Mouse (Mus musculus) midbrain, embryonic 16.5 days (tissue): ENCODE results near the gene Timm50. TPM values are rescaled to one million over a fixed set of nuclear protein-coding genes. Genes with fewer than 3 reads are reported as not detected.

Experiments used
- ATAC-seq: fragments of 200-750 bp; cut with Nextera tagmentation; 2 replicates; pipeline ENCODE4 v1.8.0; 2017; ENCODE audit warnings: moderate TSS enrichment
- H3K27ac ChIP-seq: fragments of 300-500 bp; sonication (generic); 2 replicates; pipeline ENCODE4 v1.5.1; 2014; ENCODE audit warnings: mild to moderate bottlenecking, low read length, mixed read lengths
- H3K27me3 ChIP-seq: fragments of 300-500 bp; sonication (generic); 2 replicates; pipeline ENCODE4 v1.6.1; 2014; ENCODE audit warnings: low read depth, low read length, mixed read lengths; ENCODE audit not compliant: control insufficient read depth, insufficient read depth
- H3K36me3 ChIP-seq: fragments of 300-500 bp; sonication (generic); 2 replicates; pipeline ENCODE4 v1.6.1; 2014; ENCODE audit warnings: mild to moderate bottlenecking, low read length, moderate library complexity, mixed read lengths; ENCODE audit not compliant: control insufficient read depth, insufficient read depth
- H3K4me1 ChIP-seq: fragments of 300-500 bp; sonication (generic); 2 replicates; pipeline ENCODE4 v1.6.1; 2014; ENCODE audit warnings: mild to moderate bottlenecking, low read length, mixed read lengths; ENCODE audit not compliant: control insufficient read depth, insufficient read depth
- H3K4me2 ChIP-seq: fragments of 300-500 bp; sonication (generic); 2 replicates; pipeline ENCODE4 v1.6.1; 2014; ENCODE audit warnings: mild to moderate bottlenecking, low read length, mixed read lengths
- H3K4me3 ChIP-seq: fragments of 300-500 bp; sonication (generic); 2 replicates; pipeline ENCODE4 v1.5.1; 2014; ENCODE audit warnings: low read depth, mild to moderate bottlenecking, low read length, moderate library complexity, mixed read lengths
- H3K9ac ChIP-seq: fragments of 300-500 bp; sonication (generic); 2 replicates; pipeline ENCODE4 v1.6.1; 2014; ENCODE audit warnings: low read depth, low read length, mixed read lengths
- H3K9me3 ChIP-seq: fragments of 300-500 bp; sonication (generic); replicated peaks from 2 replicates; pipeline ENCODE4 v1.6.1; 2014; ENCODE audit warnings: mild to moderate bottlenecking, low read length, mixed read lengths; ENCODE audit not compliant: control insufficient read depth, poor library complexity, severe bottlenecking
- WGBS: fragments of 180-500 bp; shearing (Covaris S2); extraction: QIAGEN DNeasy Blood & Tissue Kit; methylation state at CpG from one replicate; pipeline ENCODE4 v1.1.7; 2014; 5-methylcytosine and 5-hydroxymethylcytosine counted together
- polyA plus RNA-seq: library from polyadenylated mRNA; unstranded; fragments of >200 nt; fragmentation: Nextera tagmentation; extraction: Ambion mirVana; gene quantifications from 2 replicates; pipeline ENCODE4 v1.2.1, GENCODE M21; 2015

Timm50 gene
- polyA plus RNA-seq, 1 experiment from 2014 or later: 123 TPM

DNA sequence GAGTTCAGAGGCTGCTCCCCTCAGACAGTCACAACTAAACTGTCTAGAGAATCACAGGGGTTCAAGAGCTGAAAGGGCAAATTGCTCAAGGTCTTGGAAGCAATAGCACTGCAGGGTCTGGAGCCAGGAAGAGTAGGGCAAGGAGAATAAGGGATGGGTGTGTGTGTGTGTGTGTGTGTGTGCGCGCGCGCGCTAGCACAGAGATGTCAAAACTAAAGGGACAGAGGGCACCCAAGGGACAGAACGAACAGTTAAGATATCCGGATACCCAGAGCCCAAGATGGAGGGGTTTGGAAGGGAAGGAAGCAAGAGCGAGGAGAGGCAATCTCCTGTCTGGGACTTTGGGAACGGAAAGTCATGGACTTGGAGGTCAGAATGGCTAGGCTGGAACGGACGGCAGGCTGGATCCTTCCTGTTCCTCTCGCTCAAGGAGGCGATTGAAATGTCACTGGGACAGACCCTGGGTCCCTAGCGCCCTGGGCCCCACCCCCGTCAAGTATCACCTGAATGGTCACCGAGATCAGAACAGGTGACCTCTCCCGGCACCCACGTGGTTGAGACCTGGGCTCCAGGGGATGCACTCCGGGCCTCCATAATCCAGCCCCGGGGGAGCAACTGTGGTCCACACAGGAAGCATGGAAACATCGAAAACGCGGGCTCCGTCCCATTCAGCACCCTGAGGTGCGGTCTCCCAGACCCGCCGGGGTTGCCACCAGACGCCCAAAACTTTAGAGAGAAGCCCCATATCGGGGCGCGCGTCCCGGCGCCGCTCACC lies 534 bp downstream of the Timm50 start:
- WGBS: 6% methylated on average over 35 of the region's 35 CpGs
- H3K4me1 ChIP-seq: peaks cover 9% of the 10 kb centered on the region
- peak overlapping the region; percentile 90 for H3K9ac ChIP-seq
- peaks cover 34% of the 10 kb centered on the region for H3K36me3 ChIP-seq
- H3K9me3 ChIP-seq: no peaks in the 10 kb centered on the region
- H3K4me3 ChIP-seq: peak overlapping the region; percentile 87
- peak; percentile 61; the same call in 1 of the 2 replicates for ATAC-seq
- H3K27me3 ChIP-seq: no peaks in the 10 kb centered on the region
- peak overlapping the region; percentile 94 for H3K4me2 ChIP-seq
- H3K27ac ChIP-seq: peak overlapping the region; percentile 82

DNA sequence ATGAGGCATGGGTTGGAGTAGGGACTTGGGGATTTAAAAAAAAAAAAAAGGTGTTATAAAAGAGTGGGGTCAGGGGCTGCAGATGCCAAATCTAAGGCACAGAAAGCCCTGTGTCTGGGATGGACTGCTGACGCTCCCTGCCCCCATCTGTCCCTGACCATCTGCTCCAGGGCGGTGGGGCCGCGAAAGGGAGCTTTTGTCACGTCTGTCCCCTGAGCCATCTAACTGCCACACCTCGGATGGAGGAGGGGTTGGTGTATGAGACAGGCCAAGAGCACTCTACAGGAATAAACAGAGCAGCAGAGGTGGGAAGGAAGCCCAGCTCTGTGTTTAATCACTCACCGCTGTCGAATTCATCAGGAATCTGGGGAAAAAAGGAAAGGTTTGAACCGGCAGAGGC lies 2.1 kb downstream of the Timm50 start:
- Histone ChIP-seq H3K27ac (no peak overlapping the region), H3K4me3 (no peak overlapping the region), H3K36me3 (peaks cover 31% of the 10 kb centered on the region), H3K4me1 (peaks cover 9% of the 10 kb centered on the region), H3K9ac (no peak overlapping the region), H3K27me3 (no peaks in the 10 kb centered on the region), H3K4me2 (no peak overlapping the region), H3K9me3 (no peaks in the 10 kb centered on the region)
- no peak for ATAC-seq
- WGBS: 41% methylated on average over 9 of the region's 9 CpGs

GRCm38 (mm10) chr7:28306216-28306615 lies 5.7 kb downstream of the Timm50 start:
- Histone ChIP-seq H3K36me3 (peaks cover 31% of the 10 kb centered on the region), H3K27ac (no peak overlapping the region), H3K27me3 (no peaks in the 10 kb centered on the region), H3K4me2 (no peak overlapping the region), H3K4me3 (no peak overlapping the region), H3K4me1 (peaks cover 19% of the 10 kb centered on the region), H3K9me3 (no peaks in the 10 kb centered on the region), H3K9ac (no peak overlapping the region)
- ATAC-seq: no peak
- 96% methylated on average over 8 of the region's 8 CpGs for WGBS

- Histone ChIP-seq H3K4me2 (no peak overlapping the region), H3K36me3 (peaks cover 31% of the 10 kb centered on the region), H3K27ac (no peak overlapping the region), H3K4me3 (no peak overlapping the region), H3K27me3 (no peaks in the 10 kb centered on the region), H3K4me1 (peaks cover 19% of the 10 kb centered on the region), H3K9ac (no peak overlapping the region), H3K9me3 (no peaks in the 10 kb centered on the region)
- ATAC-seq: no peak
- 93% methylated on average over 10 of the region's 10 CpGs for WGBS
These were observed 6.2 kb downstream of the Timm50 start for GRCm38 (mm10) chr7:28305641-28306040.

- 1% methylated on average over 30 of the region's 30 CpGs for WGBS
- peak within 1 kb of the TSS; percentile 61 for H3K27ac ChIP-seq
- H3K36me3 ChIP-seq: peaks cover 16% of the 10 kb centered on the region
- H3K4me3 ChIP-seq: peak within 1 kb of the TSS; percentile 46
- H3K4me1 ChIP-seq: peaks cover 23% of the 10 kb centered on the region
- peak within 1 kb of the TSS; percentile 72 for H3K9ac ChIP-seq
- H3K4me2 ChIP-seq: peak within 1 kb of the TSS; percentile 76
- H3K9me3 ChIP-seq: no peaks in the 10 kb centered on the region
- ATAC-seq: peak; percentile 63
- H3K27me3 ChIP-seq: peaks cover 3% of the 10 kb centered on the region
These were observed 10.0 kb downstream of the Timm50 start, which contains the start of gene Dll3 for GRCm38 (mm10) chr7:28301616-28302433. Gene Dll3, minus strand, starts transcription at chr7:28302238.

GRCm38 (mm10) chr7:28298837-28299625 lies 12.8 kb downstream of the Timm50 start:
- H3K4me3 ChIP-seq: peak overlapping the region; percentile 16
- H3K4me2 ChIP-seq: peak overlapping the region; percentile 46
- H3K27me3 ChIP-seq: peaks cover 3% of the 10 kb centered on the region
- ATAC-seq: no peak; the same call in 1 of the 2 replicates
- no peak overlapping the region for H3K27ac ChIP-seq
- WGBS: 6% methylated on average over 41 of the region's 43 CpGs
- H3K4me1 ChIP-seq: peaks cover 26% of the 10 kb centered on the region
- peak overlapping the region; percentile 13 for H3K9ac ChIP-seq
- H3K9me3 ChIP-seq: no peaks in the 10 kb centered on the region
- no peaks in the 10 kb centered on the region for H3K36me3 ChIP-seq

DNA sequence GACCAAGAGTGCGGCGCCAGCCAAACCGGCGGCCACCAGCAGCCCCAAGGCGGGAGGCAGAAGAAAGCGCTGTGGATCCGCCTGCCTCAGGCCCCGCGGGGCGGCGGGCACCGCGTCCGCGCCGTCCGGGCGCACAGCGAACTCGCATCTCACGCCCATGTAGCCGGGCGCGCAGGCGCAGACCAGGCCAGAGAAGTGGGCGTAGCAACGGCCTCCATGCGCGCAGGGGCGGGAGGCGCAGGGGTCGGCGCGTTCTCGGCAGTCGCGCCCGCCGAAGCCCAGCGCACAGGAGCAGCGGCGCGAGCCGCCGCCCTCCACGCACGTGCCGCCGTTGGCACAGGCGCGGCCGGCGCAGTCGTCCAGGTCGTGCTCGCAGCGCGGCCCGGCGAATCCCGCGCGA lies 17.4 kb downstream of the Timm50 start:
- Histone ChIP-seq H3K9me3 (no peaks in the 10 kb centered on the region), H3K36me3 (no peaks in the 10 kb centered on the region), H3K4me2 (peak overlapping the region; percentile 77), H3K4me1 (peaks cover 12% of the 10 kb centered on the region), H3K9ac (peak overlapping the region; percentile 76), H3K27me3 (peaks cover 9% of the 10 kb centered on the region), H3K27ac (peak overlapping the region; percentile 40; the same call in 1 of the 2 replicates), H3K4me3 (peak overlapping the region; percentile 57)
- WGBS: under 1% methylated on average over 41 of the region's 63 CpGs
- ATAC-seq: peak; percentile 82

DNA sequence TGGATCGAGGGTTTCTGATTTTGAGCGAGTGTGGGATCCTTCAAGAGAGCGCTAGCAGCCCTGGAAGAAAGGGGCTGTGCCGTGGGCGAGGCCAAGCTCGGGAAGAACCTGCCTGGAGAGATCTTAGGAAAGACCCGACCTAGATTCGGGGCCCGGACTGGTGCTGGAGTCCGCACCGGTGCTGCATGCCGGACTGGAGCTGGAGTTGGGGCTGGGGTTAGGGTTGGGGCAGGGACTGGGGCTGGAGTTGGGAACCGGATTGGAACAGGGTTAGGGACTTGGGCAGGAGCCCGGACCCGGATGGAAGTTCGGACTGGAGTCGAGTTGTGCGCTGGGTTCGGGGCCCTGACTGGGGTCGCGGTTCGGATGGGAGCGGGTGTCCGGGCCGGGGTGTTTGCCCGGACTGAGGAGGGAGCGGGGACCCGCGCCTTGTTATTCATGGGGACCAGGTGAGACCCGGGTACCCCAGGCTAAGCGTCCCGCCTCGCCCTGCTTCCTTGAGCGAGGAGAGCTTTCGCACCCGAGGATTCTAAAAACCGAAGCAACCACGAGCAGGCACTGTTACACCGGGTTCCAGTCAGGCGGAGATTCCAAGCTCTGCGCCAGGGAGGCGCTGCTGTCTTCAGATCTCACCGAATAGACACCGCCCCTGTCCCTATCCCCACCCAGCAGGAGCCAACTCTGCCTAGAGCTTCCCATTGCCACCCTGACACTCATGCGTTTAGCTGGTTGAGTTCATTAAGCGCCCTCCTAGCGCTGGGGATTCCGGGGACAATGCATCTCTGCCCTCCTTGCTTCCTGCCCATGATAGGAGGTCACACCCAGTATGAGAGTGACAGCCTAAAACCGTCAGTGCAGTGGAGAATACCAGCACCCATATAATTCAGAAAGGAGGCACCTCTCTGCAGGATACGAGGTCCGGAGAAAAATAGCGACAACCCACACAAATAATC lies 21.0 kb downstream of the Timm50 start, which contains the start of gene Selenov:
Selenov (minus strand) TSS at position 549 of the 953 bp plus-strand sequence.
- H3K27me3 ChIP-seq: peaks cover 20% of the 10 kb centered on the region
- no peaks in the 10 kb centered on the region for H3K36me3 ChIP-seq
- ATAC-seq: 0 out of 2 replicates have a peak, but pooled peaks have one; percentile 22
- H3K4me2 ChIP-seq: peak within 1 kb of the TSS; percentile 59
- WGBS: 2% methylated on average over 52 of the region's 52 CpGs
- peak within 1 kb of the TSS; percentile 22 for H3K4me3 ChIP-seq
- no peaks in the 10 kb centered on the region for H3K9me3 ChIP-seq
- peak within 1 kb of the TSS; percentile 44; the same call in 1 of the 2 replicates for H3K9ac ChIP-seq
- no peak within 1 kb of the TSS for H3K27ac ChIP-seq
- H3K4me1 ChIP-seq: peaks cover 6% of the 10 kb centered on the region; the same call in 1 of the 2 replicates
